Mouse (Mus musculus) forebrain, embryonic 16.5 days (tissue): ENCODE data around the gene Tmem91. TPM values are rescaled to one million over a fixed set of nuclear protein-coding genes. Genes with fewer than 3 reads are reported as not detected.
A peak's percentile ranks its signal among the peaks of the same experiment; 100 is the strongest.

Experiments
- ATAC-seq: fragments of 200-750 bp; cut with Nextera tagmentation; 2 replicates; pipeline ENCODE4 v1.8.0; 2017; ENCODE audit warnings: mild to moderate bottlenecking, moderate library complexity
- H3K27ac ChIP-seq: fragments of 300-500 bp; sonication (generic); 2 replicates; pipeline ENCODE4 v1.5.1; 2014; ENCODE audit warnings: low read length, control low read depth
- H3K27me3 ChIP-seq: fragments of 300-500 bp; sonication (generic); replicated peaks from 2 replicates; pipeline ENCODE4 v1.6.1; 2014; ENCODE audit warnings: low read length; ENCODE audit not compliant: control insufficient read depth, insufficient read depth
- H3K36me3 ChIP-seq: fragments of 300-500 bp; sonication (generic); 2 replicates; pipeline ENCODE4 v1.6.1; 2014; ENCODE audit not compliant: control insufficient read depth, insufficient read depth
- H3K4me1 ChIP-seq: fragments of 300-500 bp; sonication (generic); replicated peaks from 2 replicates; pipeline ENCODE4 v1.6.1; 2014; ENCODE audit warnings: low read length; ENCODE audit not compliant: control insufficient read depth, insufficient read depth
- H3K4me2 ChIP-seq: fragments of 300-500 bp; sonication (generic); 2 replicates; pipeline ENCODE4 v1.6.1; 2014; ENCODE audit warnings: mild to moderate bottlenecking, low read length, control low read depth
- H3K4me3 ChIP-seq: fragments of 300-500 bp; sonication (generic); replicated peaks from 2 replicates; pipeline ENCODE4 v1.5.1; 2014; ENCODE audit warnings: mild to moderate bottlenecking, low read length, control low read depth
- H3K9ac ChIP-seq: fragments of 300-500 bp; sonication (generic); replicated peaks from 2 replicates; pipeline ENCODE4 v1.6.1; 2014; ENCODE audit warnings: low read depth, low read length, control low read depth
- H3K9me3 ChIP-seq: fragments of 300-500 bp; sonication (generic); 2 replicates; pipeline ENCODE4 v1.6.1; 2016; ENCODE audit warnings: low read length; ENCODE audit not compliant: control insufficient read depth
- WGBS: fragments of 180-500 bp; shearing (Covaris S2); extraction: QIAGEN DNeasy Blood & Tissue Kit; methylation state at CpG from one replicate; pipeline ENCODE4 v1.1.7; 2014; 5-methylcytosine and 5-hydroxymethylcytosine counted together
- polyA plus RNA-seq: library from polyadenylated mRNA; unstranded; fragments of >200 nt; fragmentation: Nextera tagmentation; extraction: Ambion mirVana; gene quantifications from 2 replicates; pipeline ENCODE4 v1.2.1, GENCODE M21; 2015

The Tmem91 gene
- polyA plus RNA-seq, 1 experiment from 2014 or later, result 28.3 TPM

DNA sequence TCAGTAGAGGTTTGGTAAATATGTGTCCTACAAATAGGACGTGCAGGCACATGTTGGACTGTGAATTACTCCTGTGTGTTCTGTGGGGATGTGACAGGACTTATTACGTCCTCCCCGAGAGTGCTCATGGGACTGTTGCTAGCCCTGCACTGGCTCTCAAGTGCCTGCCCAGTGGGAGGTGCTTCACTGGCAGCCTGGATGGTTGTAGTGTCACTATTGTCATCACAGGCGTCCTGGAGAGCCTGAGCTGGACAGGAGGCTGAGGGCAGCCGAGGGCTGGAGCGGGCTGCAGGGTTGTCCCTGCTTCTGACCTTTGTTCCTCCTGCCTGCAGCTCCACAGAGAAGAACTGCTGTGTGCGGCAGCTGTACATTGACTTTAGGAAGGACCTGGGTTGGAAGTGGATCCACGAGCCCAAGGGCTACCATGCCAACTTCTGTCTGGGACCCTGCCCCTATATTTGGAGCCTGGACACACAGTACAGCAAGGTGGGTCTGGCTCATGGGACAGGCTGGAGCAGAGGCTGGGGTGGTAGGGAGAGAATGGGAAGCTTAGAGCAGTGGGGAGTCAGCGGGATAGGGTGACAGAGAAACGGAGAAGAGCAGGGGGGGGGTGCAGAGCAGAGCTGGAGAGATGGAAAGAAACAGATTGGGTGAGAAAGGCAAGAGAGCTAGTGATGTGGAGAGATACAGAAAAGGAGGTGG is 29.0 kb upstream of the Tmem91 start:
- Histone ChIP-seq H3K36me3 (no peaks in the 10 kb centered on the region), H3K27me3 (0 out of 2 replicates have a peak, but pooled peaks cover 5% of the 10 kb centered on the region), H3K4me1 (peaks cover 6% of the 10 kb centered on the region), H3K27ac (no peak overlapping the region), H3K4me2 (peak overlapping the region; percentile 62; the same call in 1 of the 2 replicates), H3K9me3 (peaks cover 5% of the 10 kb centered on the region), H3K4me3 (no peak overlapping the region), H3K9ac (no peak overlapping the region)
- 23% methylated on average over 10 of the region's 10 CpGs for WGBS
- ATAC-seq, result no peak

DNA sequence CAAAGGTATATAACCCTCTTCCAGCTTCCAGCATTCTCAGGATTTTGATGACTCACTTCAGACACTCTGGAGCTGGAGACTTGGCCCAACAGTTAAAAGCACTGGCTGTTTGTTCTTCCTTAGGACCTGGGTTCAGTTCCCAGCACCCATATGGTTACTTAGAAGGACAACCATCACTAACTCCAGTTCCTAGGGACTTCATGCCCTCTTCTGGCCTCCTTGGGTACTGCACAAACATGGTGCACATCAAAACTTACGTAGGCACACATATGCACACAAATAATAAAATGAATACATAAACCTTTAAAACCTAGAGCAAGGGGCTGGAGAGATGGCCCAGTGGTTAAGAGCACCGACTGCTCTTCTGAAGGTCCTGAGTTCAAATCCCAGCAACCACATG is 27.4 kb upstream of the Tmem91 start:
- ATAC-seq, result no peak
- peaks cover 5% of the 10 kb centered on the region for H3K9me3 ChIP-seq
- 98% methylated on average over 2 of the region's 2 CpGs for WGBS
- H3K27ac ChIP-seq, result no peak overlapping the region
- no peaks in the 10 kb centered on the region for H3K36me3 ChIP-seq
- no peak overlapping the region for H3K4me3 ChIP-seq
- peaks cover 6% of the 10 kb centered on the region for H3K4me1 ChIP-seq
- H3K4me2 ChIP-seq, result no peak overlapping the region
- no peak overlapping the region for H3K9ac ChIP-seq
- 0 out of 2 replicates have a peak, but pooled peaks cover 5% of the 10 kb centered on the region for H3K27me3 ChIP-seq

DNA sequence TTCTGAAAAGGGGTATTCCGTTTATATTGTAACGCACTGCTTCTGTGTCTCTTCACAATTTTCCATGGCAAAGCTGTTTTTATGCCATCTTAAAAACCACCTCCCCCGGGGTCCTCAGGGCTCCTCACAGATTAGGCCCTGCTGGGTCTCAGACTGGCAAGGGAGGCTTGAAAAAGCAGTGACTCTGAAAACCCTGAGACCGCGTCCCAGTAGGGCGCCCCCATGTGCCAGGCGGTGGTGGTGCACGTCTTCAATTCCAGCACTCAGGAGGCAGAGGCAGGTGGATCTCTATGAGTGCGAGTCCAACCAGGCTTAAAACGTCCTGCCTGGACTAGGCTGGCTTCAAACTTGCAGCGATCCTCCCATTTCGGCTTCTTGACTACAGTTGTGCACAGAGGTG is 25.8 kb upstream of the Tmem91 start:
- H3K4me2 ChIP-seq, result no peak overlapping the region
- H3K9ac ChIP-seq, result no peak overlapping the region
- H3K4me1 ChIP-seq, result peaks cover 6% of the 10 kb centered on the region
- peaks cover 5% of the 10 kb centered on the region for H3K9me3 ChIP-seq
- H3K36me3 ChIP-seq, result no peaks in the 10 kb centered on the region
- H3K27ac ChIP-seq, result no peak overlapping the region
- 0 out of 2 replicates have a peak, but pooled peaks cover 5% of the 10 kb centered on the region for H3K27me3 ChIP-seq
- ATAC-seq, result no peak
- H3K4me3 ChIP-seq, result no peak overlapping the region
- 81% methylated on average over 12 of the region's 12 CpGs for WGBS

DNA sequence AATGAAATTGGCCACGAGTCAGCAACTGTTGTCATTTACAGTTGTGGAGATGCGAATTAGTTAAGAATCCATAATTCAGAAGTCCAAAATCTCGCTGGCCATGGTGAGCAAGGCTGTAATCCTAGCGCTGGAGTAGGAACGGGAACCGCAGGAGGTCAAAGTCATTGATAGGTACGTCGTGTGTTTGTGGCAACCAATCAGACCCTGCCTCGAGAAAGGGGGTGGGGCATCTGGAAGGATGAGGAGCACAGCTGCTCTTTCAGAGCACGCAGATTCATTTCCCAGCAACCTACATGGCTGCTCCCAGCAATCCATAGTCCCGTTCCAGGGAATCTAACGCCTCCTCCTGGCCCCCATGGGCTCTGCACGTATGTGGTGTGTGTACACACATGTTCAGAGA is 24.9 kb upstream of the Tmem91 start:
- Histone ChIP-seq H3K36me3 (no peaks in the 10 kb centered on the region), H3K27ac (no peak overlapping the region), H3K4me3 (no peak overlapping the region), H3K9me3 (peaks cover 5% of the 10 kb centered on the region), H3K4me1 (peaks cover 4% of the 10 kb centered on the region), H3K9ac (no peak overlapping the region), H3K4me2 (no peak overlapping the region), H3K27me3 (0 out of 2 replicates have a peak, but pooled peaks cover 7% of the 10 kb centered on the region)
- 54% methylated on average over 13 of the region's 13 CpGs for WGBS
- ATAC-seq, result no peak

DNA sequence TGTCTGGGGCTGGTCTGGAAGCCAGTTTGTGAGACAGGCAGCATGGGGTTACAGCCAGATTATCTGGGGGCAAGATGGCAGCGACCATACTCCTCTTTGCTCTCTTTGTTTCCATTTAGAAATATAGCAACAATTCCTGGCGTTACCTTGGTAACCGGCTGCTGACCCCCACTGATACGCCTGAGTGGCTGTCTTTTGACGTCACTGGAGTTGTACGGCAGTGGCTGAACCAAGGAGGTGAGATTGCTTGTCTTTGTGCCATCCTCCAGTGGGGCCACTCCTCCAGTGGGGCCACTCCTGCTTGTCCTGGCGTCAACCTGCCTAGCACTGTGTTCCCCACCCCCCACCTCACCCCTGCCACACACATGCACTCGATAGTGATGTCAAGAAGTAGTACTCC is 19.1 kb upstream of the Tmem91 start:
- H3K9me3 ChIP-seq, result no peaks in the 10 kb centered on the region
- no peaks in the 10 kb centered on the region for H3K36me3 ChIP-seq
- H3K27me3 ChIP-seq, result peaks cover 31% of the 10 kb centered on the region
- H3K4me3 ChIP-seq, result no peak overlapping the region
- H3K9ac ChIP-seq, result no peak overlapping the region
- ATAC-seq, result peak; percentile 45; the same call in 1 of the 2 replicates
- no peak overlapping the region for H3K27ac ChIP-seq
- 43% methylated on average over 8 of the region's 8 CpGs for WGBS
- no peak overlapping the region for H3K4me2 ChIP-seq
- peaks cover 5% of the 10 kb centered on the region for H3K4me1 ChIP-seq

DNA sequence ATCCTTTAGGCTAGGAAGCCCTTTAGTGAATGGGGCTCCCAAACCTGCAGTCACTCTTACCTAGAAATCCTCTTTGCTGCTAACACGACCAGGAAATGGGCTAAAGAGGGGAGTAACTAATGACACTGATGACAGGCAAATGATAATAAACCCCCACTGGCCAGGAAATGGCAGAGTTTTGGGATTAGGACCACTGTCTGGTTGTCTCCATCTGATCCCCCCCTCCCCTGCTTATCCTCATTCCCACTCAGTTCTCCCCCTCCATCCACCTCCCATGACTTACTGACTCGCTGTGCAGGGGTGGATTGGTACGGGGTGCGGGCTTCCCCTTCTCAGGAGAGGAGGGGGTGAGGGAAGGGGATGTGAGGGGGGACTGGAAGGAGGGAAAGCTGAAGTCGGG is 15.1 kb upstream of the Tmem91 start:
- H3K36me3 ChIP-seq, result no peaks in the 10 kb centered on the region
- H3K4me3 ChIP-seq, result no peak overlapping the region
- no peak overlapping the region for H3K4me2 ChIP-seq
- WGBS, result 31% methylated on average over 5 of the region's 5 CpGs
- no peaks in the 10 kb centered on the region for H3K9me3 ChIP-seq
- peaks cover 61% of the 10 kb centered on the region for H3K27me3 ChIP-seq
- H3K4me1 ChIP-seq, result peaks cover 32% of the 10 kb centered on the region
- no peak overlapping the region for H3K27ac ChIP-seq
- ATAC-seq, result no peak
- H3K9ac ChIP-seq, result no peak overlapping the region

DNA sequence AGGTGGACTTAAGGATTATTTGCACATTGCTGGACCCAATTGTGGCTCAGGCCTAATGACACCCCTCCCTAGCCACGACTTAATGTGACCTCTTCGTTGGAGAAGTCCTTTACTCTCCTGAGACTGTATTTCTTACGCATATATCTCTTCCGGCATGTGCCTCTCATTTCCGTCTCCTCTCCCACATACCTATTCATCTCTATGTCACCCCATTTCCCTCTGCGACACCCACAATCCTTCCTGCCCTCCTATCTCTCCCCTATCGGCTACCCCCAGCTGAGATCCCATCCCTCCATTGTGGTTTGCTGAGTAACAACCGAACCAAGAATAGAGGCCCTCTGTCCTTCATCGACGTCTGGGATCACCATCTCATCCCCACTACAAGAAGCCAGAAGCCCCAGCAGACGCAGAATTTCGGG is 14.6 kb upstream of the Tmem91 start:
- Histone ChIP-seq H3K4me2 (peak overlapping the region; percentile 53), H3K27me3 (peaks cover 58% of the 10 kb centered on the region), H3K4me3 (peak overlapping the region; percentile 43), H3K4me1 (peaks cover 34% of the 10 kb centered on the region), H3K9me3 (no peaks in the 10 kb centered on the region), H3K9ac (no peak overlapping the region), H3K36me3 (no peaks in the 10 kb centered on the region), H3K27ac (no peak overlapping the region)
- no peak for ATAC-seq
- WGBS, result 10% methylated on average over 12 of the region's 12 CpGs

DNA sequence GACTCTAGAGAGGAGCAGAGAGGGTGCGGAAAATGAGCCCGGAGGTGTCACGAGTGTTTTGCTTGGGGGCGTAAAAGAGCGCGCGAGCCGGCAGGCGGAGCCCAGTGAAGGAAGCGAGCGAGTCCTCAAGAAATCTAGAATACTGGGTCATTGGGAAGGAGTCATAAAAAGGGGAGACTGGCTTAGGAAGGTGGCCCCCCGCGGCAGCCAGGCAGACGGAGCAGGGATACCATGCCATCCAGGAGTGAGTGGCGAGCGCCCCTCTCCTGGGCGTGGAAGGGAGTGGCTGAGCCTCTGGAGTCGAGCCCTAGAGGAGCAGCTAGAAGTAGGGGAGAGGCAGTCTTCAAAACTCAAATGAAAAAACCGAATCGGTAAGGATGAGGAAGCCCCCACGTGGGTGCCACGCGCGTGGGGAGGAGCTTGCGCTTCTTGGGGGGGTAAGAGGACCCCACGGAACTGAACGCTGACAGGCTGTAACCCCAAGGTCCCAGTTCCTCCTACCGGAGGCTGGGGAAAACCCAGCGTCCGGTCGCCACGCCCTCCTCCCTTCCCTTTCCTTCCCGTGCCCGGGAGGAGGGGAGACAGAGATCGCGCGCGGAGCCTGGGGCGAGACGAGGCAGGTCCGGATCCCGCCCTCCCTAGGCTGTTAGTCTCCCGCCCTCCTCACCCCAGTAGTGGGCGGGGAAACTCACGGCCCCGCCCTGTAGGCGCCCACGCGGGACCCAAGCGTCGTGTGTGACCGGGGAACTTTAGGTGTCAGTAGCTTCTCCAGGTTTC is 14.0 kb upstream of the Tmem91 start:
- Histone ChIP-seq H3K4me1 (peaks cover 34% of the 10 kb centered on the region), H3K4me3 (peak overlapping the region; percentile 43), H3K9me3 (no peaks in the 10 kb centered on the region), H3K9ac (peak overlapping the region; percentile 44), H3K36me3 (no peaks in the 10 kb centered on the region), H3K27ac (no peak overlapping the region), H3K4me2 (peak overlapping the region; percentile 53), H3K27me3 (peaks cover 58% of the 10 kb centered on the region)
- 1% methylated on average over 51 of the region's 52 CpGs for WGBS
- no peak for ATAC-seq

DNA sequence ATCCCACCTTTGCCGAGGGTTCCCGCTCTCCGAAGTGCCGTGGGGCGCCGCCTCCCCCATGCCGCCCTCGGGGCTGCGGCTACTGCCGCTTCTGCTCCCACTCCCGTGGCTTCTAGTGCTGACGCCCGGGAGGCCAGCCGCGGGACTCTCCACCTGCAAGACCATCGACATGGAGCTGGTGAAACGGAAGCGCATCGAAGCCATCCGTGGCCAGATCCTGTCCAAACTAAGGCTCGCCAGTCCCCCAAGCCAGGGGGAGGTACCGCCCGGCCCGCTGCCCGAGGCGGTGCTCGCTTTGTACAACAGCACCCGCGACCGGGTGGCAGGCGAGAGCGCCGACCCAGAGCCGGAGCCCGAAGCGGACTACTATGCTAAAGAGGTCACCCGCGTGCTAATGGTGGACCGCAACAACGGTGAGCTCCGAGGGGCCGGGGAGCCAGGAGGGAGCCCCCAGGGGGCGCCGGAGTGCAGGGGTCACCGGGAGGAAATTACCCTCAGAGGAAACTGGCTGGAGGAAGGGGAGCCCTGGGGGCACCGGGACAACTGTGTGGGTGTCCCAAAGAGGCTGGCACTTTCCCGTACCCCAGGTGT is 12.9 kb upstream of the Tmem91 start:
- H3K4me2 ChIP-seq, result peak overlapping the region; percentile 63
- H3K27ac ChIP-seq, result no peak overlapping the region
- no peak for ATAC-seq
- WGBS, result under 1% methylated on average over 47 of the region's 47 CpGs
- no peaks in the 10 kb centered on the region for H3K9me3 ChIP-seq
- H3K4me3 ChIP-seq, result peak overlapping the region; percentile 43
- H3K4me1 ChIP-seq, result peaks cover 34% of the 10 kb centered on the region
- peaks cover 58% of the 10 kb centered on the region for H3K27me3 ChIP-seq
- no peaks in the 10 kb centered on the region for H3K36me3 ChIP-seq
- peak overlapping the region; percentile 23; the same call in 1 of the 2 replicates for H3K9ac ChIP-seq
